Mouse (Mus musculus) lung, embryonic 16.5 days (tissue): ENCODE measurements around the gene Faap20. TPM values are rescaled to one million over a fixed set of nuclear protein-coding genes. Genes with fewer than 3 reads are reported as not detected.

Experiments
- ATAC-seq: fragments of 200-750 bp; cut with Nextera tagmentation; 2 replicates; pipeline ENCODE4 v1.8.0; 2017; ENCODE audit warnings: low read depth, mild to moderate bottlenecking, moderate library complexity
- H3K27ac ChIP-seq: fragments of 300-500 bp; sonication (generic); 2 replicates; pipeline ENCODE4 v1.5.1; 2014; ENCODE audit warnings: mild to moderate bottlenecking, control low read depth, low read length
- H3K27me3 ChIP-seq: fragments of 300-500 bp; sonication (generic); 2 replicates; pipeline ENCODE4 v1.6.1; 2014; ENCODE audit warnings: low read depth, low read length, mixed read lengths; ENCODE audit not compliant: control insufficient read depth, insufficient read depth
- H3K36me3 ChIP-seq: fragments of 300-500 bp; sonication (generic); 2 replicates; pipeline ENCODE4 v1.6.1; 2014; ENCODE audit warnings: low read length; ENCODE audit not compliant: control insufficient read depth, insufficient read depth
- H3K4me1 ChIP-seq: fragments of 300-500 bp; sonication (generic); replicated peaks from 2 replicates; pipeline ENCODE4 v1.6.1; 2014; ENCODE audit warnings: low read length, mixed read lengths; ENCODE audit not compliant: control insufficient read depth, insufficient read depth
- H3K4me2 ChIP-seq: fragments of 300-500 bp; sonication (generic); 2 replicates; pipeline ENCODE4 v1.6.1; 2014; ENCODE audit warnings: low read depth, low read length, control low read depth
- H3K4me3 ChIP-seq: fragments of 300-500 bp; sonication (generic); 2 replicates; pipeline ENCODE4 v1.5.1; 2014; ENCODE audit warnings: mild to moderate bottlenecking, low read length, control low read depth
- H3K9ac ChIP-seq: fragments of 300-500 bp; sonication (generic); 2 replicates; pipeline ENCODE4 v1.6.1; 2014; ENCODE audit warnings: low read length, control low read depth
- H3K9me3 ChIP-seq: fragments of 300-500 bp; sonication (generic); 2 replicates; pipeline ENCODE4 v1.6.1; 2016; ENCODE audit warnings: low read length; ENCODE audit not compliant: control insufficient read depth
- WGBS: fragments of 180-500 bp; shearing (Covaris S2); extraction: QIAGEN DNeasy Blood & Tissue Kit; methylation state at CpG from one replicate; pipeline ENCODE4 v1.1.7; 2014; 5-methylcytosine and 5-hydroxymethylcytosine counted together
- polyA plus RNA-seq: library from polyadenylated mRNA; unstranded; fragments of >200 nt; fragmentation: Nextera tagmentation; extraction: Ambion mirVana; gene quantifications from 2 replicates; pipeline ENCODE4 v1.2.1, GENCODE M21; 2015

Faap20 gene
- polyA plus RNA-seq, 1 experiment from 2014 or later, result 78.6 TPM

- H3K36me3 ChIP-seq, result peaks cover 4% of the 10 kb centered on the region; the same call in 1 of the 2 replicates
- H3K27me3 ChIP-seq, result no peaks in the 10 kb centered on the region
- H3K4me3 ChIP-seq, result no peak overlapping the region
- peak overlapping the region; percentile 14; the same call in 1 of the 2 replicates for H3K9ac ChIP-seq
- H3K27ac ChIP-seq, result no peak overlapping the region
- 78% methylated on average over 6 of the region's 6 CpGs for WGBS
- H3K9me3 ChIP-seq, result no peaks in the 10 kb centered on the region
- no peak for ATAC-seq
- peaks cover 13% of the 10 kb centered on the region for H3K4me1 ChIP-seq
- H3K4me2 ChIP-seq, result no peak overlapping the region
Measured at GRCm38 (mm10) chr4:155252253-155252652, 2.7 kb downstream of the Faap20 start.

- peaks cover 3% of the 10 kb centered on the region for H3K36me3 ChIP-seq
- H3K27ac ChIP-seq, result no peak overlapping the region
- H3K4me1 ChIP-seq, result peaks cover 16% of the 10 kb centered on the region
- H3K9me3 ChIP-seq, result no peaks in the 10 kb centered on the region
- no peak overlapping the region for H3K4me3 ChIP-seq
- H3K4me2 ChIP-seq, result no peak overlapping the region
- 81% methylated on average over 3 of the region's 3 CpGs for WGBS
- H3K9ac ChIP-seq, result no peak overlapping the region
- ATAC-seq, result no peak
- no peaks in the 10 kb centered on the region for H3K27me3 ChIP-seq
Measured at GRCm38 (mm10) chr4:155264521-155265321, 15.1 kb downstream of the Faap20 start.

- Histone ChIP-seq H3K36me3 (no peaks in the 10 kb centered on the region), H3K4me1 (peaks cover 16% of the 10 kb centered on the region), H3K4me3 (no peak overlapping the region), H3K9ac (no peak overlapping the region), H3K27me3 (no peaks in the 10 kb centered on the region), H3K9me3 (no peaks in the 10 kb centered on the region), H3K4me2 (no peak overlapping the region), H3K27ac (peak overlapping the region; percentile 56; the same call in 1 of the 2 replicates)
- 38% methylated on average over 7 of the region's 7 CpGs for WGBS
- peak; percentile 26; the same call in 1 of the 2 replicates for ATAC-seq
Measured at GRCm38 (mm10) chr4:155267047-155267543, 17.5 kb downstream of the Faap20 start.

- ATAC-seq, result peak; percentile 73
- H3K9ac ChIP-seq, result no peak overlapping the region
- peaks cover 16% of the 10 kb centered on the region for H3K4me1 ChIP-seq
- H3K4me3 ChIP-seq, result no peak overlapping the region
- WGBS, result 33% methylated on average over 12 of the region's 12 CpGs
- H3K27ac ChIP-seq, result peak overlapping the region; percentile 56; the same call in 1 of the 2 replicates
- H3K4me2 ChIP-seq, result no peak overlapping the region
- H3K9me3 ChIP-seq, result no peaks in the 10 kb centered on the region
- no peaks in the 10 kb centered on the region for H3K36me3 ChIP-seq
- H3K27me3 ChIP-seq, result no peaks in the 10 kb centered on the region
Measured at GRCm38 (mm10) chr4:155267639-155268175, 18.1 kb downstream of the Faap20 start.

- no peak overlapping the region for H3K4me3 ChIP-seq
- 16% methylated on average over 5 of the region's 5 CpGs for WGBS
- H3K9ac ChIP-seq, result no peak overlapping the region
- H3K27ac ChIP-seq, result no peak overlapping the region
- H3K27me3 ChIP-seq, result no peaks in the 10 kb centered on the region
- ATAC-seq, result peak; percentile 38; the same call in 1 of the 2 replicates
- no peak overlapping the region for H3K4me2 ChIP-seq
- H3K4me1 ChIP-seq, result peaks cover 16% of the 10 kb centered on the region
- no peaks in the 10 kb centered on the region for H3K9me3 ChIP-seq
- no peaks in the 10 kb centered on the region for H3K36me3 ChIP-seq
Measured at GRCm38 (mm10) chr4:155268382-155268781, 18.8 kb downstream of the Faap20 start.

- H3K27ac ChIP-seq, result no peak overlapping the region
- no peak overlapping the region for H3K9ac ChIP-seq
- no peak for ATAC-seq
- no peak overlapping the region for H3K4me2 ChIP-seq
- H3K36me3 ChIP-seq, result no peaks in the 10 kb centered on the region
- no peaks in the 10 kb centered on the region for H3K9me3 ChIP-seq
- WGBS, result 31% methylated on average over 5 of the region's 5 CpGs
- no peaks in the 10 kb centered on the region for H3K4me1 ChIP-seq
- H3K27me3 ChIP-seq, result no peaks in the 10 kb centered on the region
- H3K4me3 ChIP-seq, result no peak overlapping the region
Measured at GRCm38 (mm10) chr4:155274451-155274850, 24.8 kb downstream of the Faap20 start.

GRCm38 (mm10) chr4:155274851-155275250 is 25.2 kb downstream of the Faap20 start:
- 49% methylated on average over 3 of the region's 3 CpGs for WGBS
- ATAC-seq, result no peak

GRCm38 (mm10) chr4:155277963-155278362 is 28.4 kb downstream of the Faap20 start:
- Histone ChIP-seq H3K4me3 (no peak overlapping the region), H3K4me1 (peaks cover 31% of the 10 kb centered on the region), H3K36me3 (no peaks in the 10 kb centered on the region), H3K9ac (no peak overlapping the region), H3K9me3 (no peaks in the 10 kb centered on the region), H3K27me3 (no peaks in the 10 kb centered on the region), H3K4me2 (no peak overlapping the region), H3K27ac (no peak overlapping the region)
- no peak for ATAC-seq
- WGBS, result 65% methylated on average over 6 of the region's 6 CpGs

More at GRCm38 (mm10) chr4:155274851-155275250, 25.2 kb downstream of the Faap20 start:
- Histone ChIP-seq H3K4me2 (no peak overlapping the region), H3K27me3 (no peaks in the 10 kb centered on the region), H3K9ac (no peak overlapping the region), H3K9me3 (no peaks in the 10 kb centered on the region), H3K4me3 (no peak overlapping the region), H3K4me1 (peaks cover under 1% of the 10 kb centered on the region), H3K27ac (no peak overlapping the region), H3K36me3 (no peaks in the 10 kb centered on the region)

GRCm38 (mm10) chr4:155279054-155279453 is 29.5 kb downstream of the Faap20 start:
- Histone ChIP-seq H3K4me1 (peaks cover 40% of the 10 kb centered on the region), H3K9ac (no peak overlapping the region), H3K27me3 (no peaks in the 10 kb centered on the region), H3K9me3 (no peaks in the 10 kb centered on the region), H3K4me2 (no peak overlapping the region), H3K36me3 (no peaks in the 10 kb centered on the region), H3K27ac (no peak overlapping the region), H3K4me3 (no peak overlapping the region)
- ATAC-seq, result no peak
- WGBS, result 73% methylated on average over 8 of the region's 8 CpGs
